Mouse (Mus musculus): ENCODE data around the gene Prkag2.

GRCm38 (mm10) chr5:24973672-24974225, 126.7 kb downstream of the Prkag2 start:
- no peak for TF ChIP-seq CTCF (IDR thresholded peaks at IDR 0.05; ENCODE audit: control insufficient read depth, insufficient read depth, low read length)
- TF ChIP-seq POLR2A (IDR thresholded peaks at IDR 0.05; ENCODE audit: borderline replicate concordance, control insufficient read depth, low read depth, low read length) = no peak

All from bone marrow, adult 2 months (tissue).